Mouse (Mus musculus) liver, adult 2 months (tissue): ENCODE results near the gene Cdca7.

Experiments used
- CTCF ChIP-seq: fragments of 200-500 bp; IDR thresholded peaks from 2 replicates; pipeline ENCODE4 v1.5.1; 2011; ENCODE audit warnings: low read depth, low read length, control low read depth
- POLR2A ChIP-seq: fragments of 200-500 bp; IDR thresholded peaks from 2 replicates; pipeline ENCODE4 v1.6.1; 2011; ENCODE audit warnings: low read length, control low read depth; ENCODE audit not compliant: insufficient read depth; ENCODE audit errors: extremely low read depth

DNA sequence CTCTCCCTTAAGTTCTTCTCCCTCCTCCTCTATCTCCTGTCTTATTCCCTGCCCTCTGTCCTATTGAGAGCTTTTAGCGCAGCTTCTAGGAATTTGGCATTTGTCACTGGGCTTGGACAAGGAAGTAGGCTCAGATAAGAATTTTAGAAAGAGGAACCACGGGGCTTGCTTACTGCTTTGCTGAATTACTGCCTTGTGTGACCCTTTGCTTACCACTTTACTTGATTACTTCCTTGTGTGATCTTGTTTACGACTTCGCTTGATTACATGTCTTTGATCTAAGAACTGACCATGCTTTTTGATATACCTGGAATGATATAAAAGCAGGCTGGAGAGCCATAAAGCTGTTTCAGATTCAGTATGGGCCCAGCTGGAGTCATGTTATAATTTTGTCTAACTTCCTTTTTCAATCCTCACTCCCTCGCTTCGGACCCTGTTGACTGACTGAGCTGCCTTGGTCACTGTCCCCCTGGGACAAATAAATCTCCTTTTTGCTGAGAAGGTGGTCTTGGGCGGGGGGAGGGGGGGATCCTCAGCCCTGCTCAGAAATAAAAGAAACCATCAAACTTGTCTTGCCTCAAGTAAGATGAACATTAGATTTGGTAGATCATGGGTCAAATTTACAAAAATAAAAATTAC, 11.5 kb upstream of the Cdca7 start:
- TF ChIP-seq CTCF (no peak), POLR2A (no peak)
